Mouse (Mus musculus): ENCODE measurements around the gene Thoc3.

The Thoc3 gene

GRCm38 (mm10) chr13:54443693-54444092, 25.0 kb downstream of the Thoc3 start:
- no peak for DNase-seq (ENCODE audit: low read depth, low spot score)

GRCm38 (mm10) chr13:54439912-54440311, 28.7 kb downstream of the Thoc3 start:
- no peak for DNase-seq (ENCODE audit: low read depth, low spot score)

- DNase-seq (ENCODE audit: low read depth, low spot score), result no peak
These were observed 29.8 kb downstream of the Thoc3 start for GRCm38 (mm10) chr13:54438814-54439213.

GRCm38 (mm10) chr13:54437083-54437482, 31.6 kb downstream of the Thoc3 start:
- no peak for DNase-seq (ENCODE audit: low read depth, low spot score)

- no peak for DNase-seq (ENCODE audit: low read depth, low spot score)
These were observed 32.0 kb downstream of the Thoc3 start for GRCm38 (mm10) chr13:54436666-54437065.

- DNase-seq (ENCODE audit: low read depth, low spot score), result no peak
These were observed 37.5 kb downstream of the Thoc3 start for GRCm38 (mm10) chr13:54431161-54431560.

- no peak for DNase-seq (ENCODE audit: low read depth, low spot score)
These were observed 38.6 kb downstream of the Thoc3 start for GRCm38 (mm10) chr13:54430051-54430450.

GRCm38 (mm10) chr13:54428771-54429170, 39.9 kb downstream of the Thoc3 start:
- no peak for DNase-seq (ENCODE audit: low read depth, low spot score)

- no peak for DNase-seq (ENCODE audit: low read depth, low spot score)
These were observed 41.6 kb downstream of the Thoc3 start for GRCm38 (mm10) chr13:54426781-54427655.

GRCm38 (mm10) chr13:54425269-54425668, 43.4 kb downstream of the Thoc3 start:
- DNase-seq (ENCODE audit: low read depth, low spot score), result no peak

- no peak for DNase-seq (ENCODE audit: low read depth, low spot score)
These were observed 48.4 kb downstream of the Thoc3 start for GRCm38 (mm10) chr13:54420226-54420625.

- no peak for DNase-seq (ENCODE audit: low read depth, low spot score)
These were observed 49.8 kb downstream of the Thoc3 start for GRCm38 (mm10) chr13:54418781-54419327.

GRCm38 (mm10) chr13:54415059-54415458, 53.6 kb downstream of the Thoc3 start:
- no peak for DNase-seq (ENCODE audit: low read depth, low spot score)

GRCm38 (mm10) chr13:54412721-54413120, 55.9 kb downstream of the Thoc3 start:
- DNase-seq (ENCODE audit: low read depth, low spot score), result no peak

GRCm38 (mm10) chr13:54412236-54412635, 56.4 kb downstream of the Thoc3 start:
- DNase-seq (ENCODE audit: low read depth, low spot score), result no peak

GRCm38 (mm10) chr13:54411656-54412055, 57.0 kb downstream of the Thoc3 start:
- DNase-seq (ENCODE audit: low read depth, low spot score), result no peak
